Mouse (Mus musculus): ENCODE data around the gene Serpina3g.

- TF ChIP-seq MAFK (IDR thresholded peaks at IDR 0.05; ENCODE audit: insufficient read depth, low read depth, low read length), result no peak
- no peak for TF ChIP-seq CHD2 (IDR thresholded peaks at IDR 0.05; ENCODE audit: low read depth, low read length)
These were observed 21.6 kb upstream of the Serpina3g start, which contains the start of gene Serpina3f for GRCm38 (mm10) chr12:104214445-104214753.

All from ES-E14 (cell line).